Mouse (Mus musculus): ENCODE measurements at regions not wholly inside any gene's neighbourhood (a gene's known extent, or its start where the extent isn't known, plus 50 kb on each side); places are given as distances from the start of the nearest gene placed in this dataset.

DNA sequence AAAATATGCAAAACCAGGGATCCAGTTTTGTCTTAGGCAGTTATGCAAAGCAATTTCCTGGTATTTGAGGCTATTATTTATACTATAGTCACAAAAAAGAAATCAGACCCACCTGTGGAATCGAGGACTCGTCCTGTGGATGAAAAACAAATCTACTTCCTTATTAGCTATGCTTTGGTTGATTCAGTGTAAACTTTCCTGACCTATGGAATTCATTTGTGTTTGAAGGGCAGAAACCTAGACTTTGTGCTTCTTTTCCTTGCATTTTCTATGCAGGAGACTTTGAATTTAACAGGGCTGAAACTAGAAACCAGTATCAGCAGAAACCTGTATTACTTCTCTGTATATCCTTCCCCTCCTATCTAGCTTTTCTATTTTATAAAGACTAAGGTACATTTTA lies 70.2 kb upstream of the Slco6d1 start:
- TF ChIP-seq MAFK (IDR thresholded peaks at IDR 0.05; ENCODE audit: insufficient read depth, low read depth, low read length) (no peak), CHD2 (IDR thresholded peaks at IDR 0.05; ENCODE audit: low read depth, low read length) (no peak), ZC3H11A (IDR thresholded peaks at IDR 0.05; ENCODE audit: borderline replicate concordance, low read depth, low read length) (no peak)
